Mouse (Mus musculus) forelimb bud, embryonic 11.5 days (tissue): ENCODE results near the gene Gh.

Source experiments
- DNase-seq: peaks from one replicate; pipeline ENCODE4 v3.0.0-alpha.2; 2012; ENCODE audit warnings: low read depth, low spot score

Gh gene

DNA sequence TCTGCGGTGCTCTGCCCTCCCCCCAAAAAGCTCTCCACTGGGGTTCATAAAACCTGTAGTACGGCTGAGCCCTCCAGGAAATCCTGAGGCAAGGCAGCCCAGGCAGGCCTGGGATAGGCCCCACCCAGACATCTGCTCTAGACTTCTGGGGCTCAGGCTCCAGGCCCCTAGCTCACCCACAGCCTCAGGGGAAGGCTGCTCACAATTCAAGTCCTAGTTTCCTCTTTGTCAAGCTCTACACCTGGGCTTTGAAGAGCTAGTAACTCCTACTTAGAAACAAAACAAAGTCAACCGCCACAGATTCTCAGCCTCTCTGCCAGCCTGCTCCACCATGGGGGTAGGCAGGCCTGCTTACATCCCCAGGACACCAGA is 32.6 kb downstream of the Gh start:
- DNase-seq = peak; percentile 59

DNA sequence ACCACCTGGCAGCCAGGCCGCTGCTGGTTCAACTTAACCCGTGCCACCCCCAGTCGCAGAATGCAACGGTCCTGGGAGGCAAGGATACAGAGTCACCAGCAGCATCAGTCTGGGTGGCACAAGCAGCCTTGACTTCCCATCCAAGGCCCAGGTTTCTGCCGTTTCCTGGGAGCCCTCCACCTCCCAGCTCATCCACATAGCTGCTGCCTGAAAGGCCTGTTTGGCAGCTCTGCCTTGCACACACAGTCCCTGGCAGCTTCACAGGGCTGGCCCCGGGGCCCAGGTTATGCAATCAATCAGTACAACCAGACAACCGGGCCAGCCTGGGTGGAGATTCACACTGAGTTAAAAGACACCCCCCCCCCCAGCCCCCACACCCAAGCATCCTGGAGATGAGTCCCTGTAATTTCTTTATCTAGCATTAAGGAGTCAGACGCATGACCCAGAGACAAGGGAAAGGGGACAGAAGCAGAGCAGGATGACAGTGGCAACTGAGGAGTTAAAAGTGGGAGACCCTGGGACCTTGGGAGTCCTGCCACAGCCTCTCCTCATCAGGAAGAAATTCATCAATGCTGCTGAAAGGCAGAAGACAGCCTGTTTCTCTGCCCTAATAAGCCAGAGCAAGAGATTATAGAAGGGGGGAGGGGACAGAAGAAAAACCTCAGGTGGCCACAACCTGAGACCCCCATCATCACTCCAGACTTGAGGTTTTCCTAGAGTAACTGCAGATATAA is 33.2 kb downstream of the Gh start:
- DNase-seq = no peak

DNA sequence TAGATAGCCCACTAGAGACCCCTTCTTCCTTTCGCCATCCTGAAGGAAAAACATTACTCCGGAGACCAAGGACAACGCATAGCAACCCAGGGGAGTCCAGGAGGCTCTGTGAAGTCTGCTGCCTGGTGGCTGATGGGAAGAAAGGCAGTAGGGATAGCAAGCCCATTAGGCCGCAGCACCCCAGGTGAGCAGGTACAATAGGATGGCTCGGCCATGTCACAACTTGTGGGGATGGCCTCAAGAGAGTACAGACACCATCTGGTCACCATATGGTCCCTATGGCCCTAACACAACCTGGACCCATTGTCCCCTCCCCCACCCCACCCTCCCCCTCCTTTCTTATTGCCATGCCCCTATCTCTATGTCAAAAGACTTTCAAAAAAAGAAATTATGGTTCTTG is 33.8 kb downstream of the Gh start:
- peak; percentile 46 for DNase-seq

DNA sequence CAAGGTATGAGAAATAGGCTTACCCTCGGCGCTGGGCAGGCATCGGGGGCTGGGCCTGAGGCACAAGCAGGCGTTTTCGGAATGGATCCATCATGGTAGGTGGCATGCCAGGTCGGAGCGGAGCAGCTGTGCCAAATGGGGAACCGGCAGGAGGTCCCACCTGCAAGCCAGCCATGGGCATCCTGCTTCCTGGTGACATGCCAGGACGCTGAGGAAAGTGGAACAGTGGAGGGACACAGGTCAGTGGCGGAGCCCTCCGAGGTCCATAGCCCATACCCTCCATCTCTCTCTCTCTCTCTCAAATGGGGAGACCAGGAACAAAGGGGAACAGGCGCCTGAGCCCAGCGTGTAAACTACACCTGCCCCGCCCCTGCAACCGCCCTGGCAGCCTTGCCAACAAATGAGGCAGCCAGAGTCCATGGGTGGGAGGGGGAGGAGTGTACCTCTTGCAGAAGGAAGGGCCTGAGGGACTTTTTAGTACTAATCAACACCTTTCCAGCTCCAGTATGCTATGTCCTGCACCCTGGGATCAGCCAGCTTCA is 34.3 kb downstream of the Gh start:
- peak; percentile 38 for DNase-seq

DNA sequence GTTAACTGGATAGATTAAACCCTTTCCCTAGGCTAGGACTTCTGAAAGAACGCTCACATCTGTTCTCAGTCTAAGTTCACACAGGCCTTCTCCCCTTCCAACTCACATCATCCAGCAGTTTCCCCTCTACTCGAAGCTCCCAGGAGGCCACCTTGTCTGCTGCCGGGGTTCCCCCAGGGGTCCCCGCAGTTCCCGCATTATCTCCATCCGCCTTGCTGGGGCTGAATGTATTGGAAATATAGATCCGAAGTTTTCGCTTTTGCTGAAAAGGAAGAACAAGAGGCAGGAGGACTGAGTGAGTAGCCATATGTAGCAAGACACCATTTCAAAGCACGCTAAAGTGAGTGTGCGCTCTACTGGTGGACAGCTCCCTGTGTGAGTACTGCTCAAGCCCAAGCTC is 35.2 kb downstream of the Gh start:
- no peak for DNase-seq

DNA sequence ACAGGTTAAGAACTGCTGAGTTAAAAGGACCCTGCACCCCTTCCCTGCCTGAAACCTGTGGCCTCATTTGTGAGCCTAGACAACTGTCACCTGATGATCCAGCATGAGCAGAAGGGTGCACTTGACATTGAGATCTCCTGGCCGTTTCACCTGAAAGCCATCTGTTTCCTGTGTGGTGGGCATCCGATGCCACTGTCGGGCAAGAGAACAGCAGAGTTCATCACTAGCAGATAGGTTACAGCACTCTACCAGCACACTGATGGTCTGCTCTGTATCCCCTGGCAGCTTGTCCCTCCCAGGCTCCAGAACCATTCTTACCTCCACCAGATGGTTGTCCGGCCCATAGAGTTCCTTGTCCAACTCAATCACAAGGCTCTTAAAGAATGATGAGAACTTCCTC is 36.1 kb downstream of the Gh start:
- DNase-seq = no peak

DNA sequence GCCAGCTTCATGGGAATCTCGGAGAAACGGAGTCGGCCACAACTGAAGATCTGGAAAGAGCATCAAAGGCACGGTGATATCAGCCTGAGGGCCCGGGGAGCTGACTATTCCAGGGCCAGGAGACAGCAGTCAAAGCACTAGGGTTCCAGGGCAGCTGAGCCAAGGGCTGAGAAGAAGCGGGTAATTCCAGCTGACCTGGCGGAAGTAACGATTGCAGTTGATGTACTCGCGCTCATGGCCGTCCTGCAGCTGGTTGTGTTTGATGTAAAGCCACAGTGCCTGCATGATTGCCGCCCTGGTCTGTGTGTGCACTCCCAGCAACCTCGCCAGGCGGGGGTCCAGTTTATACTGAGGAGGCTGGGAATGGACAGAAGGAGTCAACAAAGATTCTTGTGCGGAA is 36.7 kb downstream of the Gh start:
- DNase-seq = no peak

DNA sequence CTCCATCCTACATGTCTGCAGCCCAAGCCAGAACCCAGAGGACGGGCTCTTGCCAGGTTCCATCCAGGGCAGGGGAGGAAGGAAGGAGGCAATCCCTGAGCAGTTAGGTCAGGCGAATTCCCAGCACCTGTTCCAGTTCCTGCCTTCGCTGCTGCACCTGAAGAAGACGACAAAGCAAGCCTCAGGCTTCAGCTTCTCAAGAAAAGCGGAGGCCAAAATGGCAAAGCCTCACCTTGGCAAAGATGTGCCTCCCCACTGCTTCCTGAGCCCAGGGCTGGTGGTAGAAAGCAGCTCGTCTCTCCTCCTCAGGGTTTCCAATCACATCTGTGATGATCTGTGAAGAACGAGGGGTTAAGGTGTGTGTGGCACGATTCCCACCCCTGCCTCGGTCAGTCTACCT is 37.7 kb downstream of the Gh start:
- DNase-seq = no peak

DNA sequence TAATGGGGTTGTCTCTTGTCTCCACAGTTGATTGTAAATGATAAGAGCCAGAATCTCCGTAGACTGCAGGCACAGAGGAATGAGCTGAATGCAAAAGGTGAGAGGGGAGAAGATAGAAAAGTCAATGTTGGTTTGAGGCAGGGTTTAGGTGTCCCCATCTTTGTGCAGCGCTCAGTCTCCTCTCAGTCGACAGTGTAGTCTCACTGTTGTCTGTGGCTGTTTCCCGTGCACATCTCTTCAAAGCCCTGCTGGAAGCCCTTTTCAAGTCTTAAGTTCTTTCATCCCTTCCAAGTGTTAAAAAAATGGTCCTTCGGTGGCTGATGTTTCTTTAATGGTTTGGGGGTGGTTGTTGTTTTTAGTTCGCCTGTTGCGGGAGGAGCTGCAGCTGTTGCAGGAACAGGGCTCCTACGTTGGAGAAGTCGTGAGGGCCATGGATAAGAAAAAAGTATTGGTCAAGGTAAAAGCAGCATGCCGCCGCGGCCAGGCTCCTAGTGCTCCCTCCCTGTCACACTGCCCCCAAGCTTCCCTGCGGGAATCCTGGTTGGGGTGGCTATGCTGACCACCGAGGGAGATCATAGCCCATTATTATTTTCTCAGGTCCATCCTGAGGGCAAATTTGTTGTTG is 40.7 kb downstream of the Gh start:
- no peak for DNase-seq

DNA sequence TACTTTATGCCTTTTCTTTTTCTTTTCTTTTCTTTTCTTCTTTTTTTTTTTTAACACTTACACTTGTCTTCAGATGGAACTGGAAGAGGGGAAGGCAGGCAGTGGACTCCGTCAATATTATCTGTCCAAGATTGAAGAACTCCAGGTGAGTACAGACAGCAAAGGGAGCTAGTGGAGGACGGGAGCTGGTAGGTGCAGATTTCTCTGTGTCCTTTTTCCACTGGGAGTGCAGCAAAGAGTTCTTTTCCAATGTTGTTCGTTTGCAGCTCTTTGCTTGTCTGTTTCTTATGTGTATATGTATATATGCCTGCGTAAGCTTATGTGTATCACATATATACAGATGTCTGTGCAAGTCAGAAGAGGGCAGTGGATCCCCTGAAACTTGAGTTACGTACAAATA is 44.9 kb downstream of the Gh start:
- no peak for DNase-seq

DNA sequence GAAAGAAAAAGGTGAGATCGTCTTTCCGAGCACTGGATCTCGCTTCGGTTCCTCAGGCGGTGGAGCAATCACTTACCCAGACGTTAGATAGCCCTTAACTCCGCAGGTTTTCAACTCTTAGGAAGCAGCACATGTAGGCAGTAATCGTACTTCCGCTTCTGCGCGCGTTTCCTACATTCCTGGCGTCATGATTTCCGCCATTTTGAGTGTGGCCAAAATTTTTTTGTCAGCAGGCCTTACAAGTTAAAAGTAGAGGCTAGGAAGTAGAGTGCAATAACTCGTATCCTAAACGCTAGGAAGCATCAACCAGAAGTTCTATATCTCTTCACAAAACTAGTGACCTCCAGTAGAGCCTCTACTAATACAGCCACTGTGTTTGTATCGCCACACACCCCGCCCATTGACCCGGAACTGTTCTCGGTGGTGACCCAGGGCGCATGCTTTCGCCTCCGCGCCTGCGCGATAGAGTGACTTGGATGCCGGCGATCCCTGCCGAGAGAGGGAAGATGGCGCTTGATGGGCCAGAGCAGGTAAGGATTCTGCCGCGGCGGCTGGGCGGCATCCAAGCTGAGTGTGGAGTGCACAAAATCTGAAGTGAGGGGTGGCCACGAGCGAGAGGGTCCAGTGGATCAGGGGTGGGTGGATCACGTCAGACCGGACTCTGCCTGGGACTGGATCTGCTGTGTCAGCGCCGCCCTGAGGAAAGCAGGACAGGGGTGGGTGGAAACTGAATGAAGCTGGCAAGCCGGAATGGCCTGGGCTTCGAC is 45.8 kb downstream of the Gh start, which contains the start of the genes Ftsj3 and Psmc5:
Ftsj3 (minus strand) TSS at position 395 of the 767 bp plus-strand sequence.
Psmc5 (plus strand) TSS at position 470 of the 767 bp plus-strand sequence.
- DNase-seq = peak; percentile 94

DNA sequence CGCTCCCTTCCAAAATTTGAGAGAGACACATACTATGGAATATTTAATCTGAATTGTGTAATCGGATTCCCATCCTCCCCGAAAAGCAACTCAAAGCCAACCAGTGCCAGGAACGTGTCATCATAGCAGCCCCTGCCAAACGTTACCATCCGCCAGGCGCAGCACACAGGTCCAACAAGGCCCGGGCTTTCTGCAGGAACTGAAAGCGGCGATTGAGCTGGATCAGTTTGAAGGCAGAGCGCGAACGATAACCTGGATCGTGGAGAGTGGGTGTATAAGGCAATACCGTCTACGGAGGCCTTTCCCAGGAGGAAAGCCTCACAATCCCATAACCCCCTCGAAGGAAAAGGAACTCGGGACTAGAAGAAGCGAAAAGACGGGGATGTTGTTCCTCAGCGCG is 46.5 kb downstream of the Gh start:
- no peak for DNase-seq

DNA sequence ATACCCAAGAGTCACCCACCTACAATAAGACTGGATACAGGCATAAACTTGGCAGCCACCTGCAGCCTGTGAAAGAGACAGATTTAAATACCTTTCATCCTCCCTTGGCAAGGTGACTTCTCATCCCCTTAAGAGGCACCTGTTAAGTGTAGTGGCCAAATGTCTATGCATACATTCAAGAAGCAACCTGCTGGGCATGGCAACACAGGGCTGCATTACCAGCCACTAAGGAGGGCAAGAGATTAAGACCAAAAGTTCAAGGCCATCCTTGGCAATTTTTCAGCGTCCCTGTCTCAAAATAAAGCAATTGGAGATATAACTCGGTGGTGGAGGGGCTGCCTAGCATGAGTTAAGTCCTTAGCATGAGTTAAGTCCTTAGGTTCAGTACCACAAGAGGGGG is 46.9 kb downstream of the Gh start:
- DNase-seq = no peak
